Mouse (Mus musculus) right cerebral cortex, postnatal 36 days (tissue): ENCODE measurements around the gene Pla2g10.
"Not testable (repeated sequence)": the region's sequence is repeated elsewhere in the genome, so short reads cannot be mapped to it uniquely, and the experiment has no call there.

Source experiments
- DNase-seq, 2 experiments: peaks; one replicate each; pipeline ENCODE4 v3.0.0; 2022; ENCODE audit warnings: low spot score in 2 of 2, mixed read lengths in 1 of 2

The Pla2g10 gene

GRCm38 (mm10) chr16:13729428-13729827, 1.4 kb downstream of the Pla2g10 start:
- DNase-seq: no peak

GRCm38 (mm10) chr16:13727811-13728335, 2.9 kb downstream of the Pla2g10 start:
- no peak for DNase-seq

- no peak for DNase-seq
Observed at GRCm38 (mm10) chr16:13722937-13723336, 7.8 kb downstream of the Pla2g10 start.

- DNase-seq: no peak
Observed at GRCm38 (mm10) chr16:13716821-13717553, 13.8 kb downstream of the Pla2g10 start.

- DNase-seq: no peak
Observed at GRCm38 (mm10) chr16:13714910-13715309, 15.9 kb downstream of the Pla2g10 start.

GRCm38 (mm10) chr16:13704676-13705075, 26.1 kb downstream of the Pla2g10 start:
- no peak for DNase-seq

- DNase-seq: no peak
Observed at GRCm38 (mm10) chr16:13702184-13702583, 28.6 kb downstream of the Pla2g10 start.

GRCm38 (mm10) chr16:13698998-13699397, 31.8 kb downstream of the Pla2g10 start:
- DNase-seq: no peak

- no peak for DNase-seq
Observed at GRCm38 (mm10) chr16:13678601-13679319, 52.0 kb downstream of the Pla2g10 start.

- DNase-seq: no peak
Observed at GRCm38 (mm10) chr16:13674511-13674910, 56.3 kb downstream of the Pla2g10 start.

GRCm38 (mm10) chr16:13673114-13673513, 57.7 kb downstream of the Pla2g10 start:
- DNase-seq: no peak

- peak in 1 of 2 experiments; percentile 10 for DNase-seq
Observed at GRCm38 (mm10) chr16:13672386-13672898, 58.3 kb downstream of the Pla2g10 start.

- DNase-seq: peak; percentile 87 to 88
Observed at GRCm38 (mm10) chr16:13671685-13672385, 58.9 kb downstream of the Pla2g10 start, which contains the start of the genes Bfar and 3110001I22Rik. Gene Bfar (plus strand): TSS chr16:13671858. Gene 3110001I22Rik (plus strand): TSS chr16:13671929.

GRCm38 (mm10) chr16:13670896-13671295, 59.9 kb downstream of the Pla2g10 start:
- DNase-seq: not testable (repeated sequence)

- DNase-seq: no peak
Observed at GRCm38 (mm10) chr16:13669282-13669681, 61.5 kb downstream of the Pla2g10 start.

- no peak for DNase-seq
Observed at GRCm38 (mm10) chr16:13668402-13669108, 62.2 kb downstream of the Pla2g10 start.

GRCm38 (mm10) chr16:13667878-13668343, 62.9 kb downstream of the Pla2g10 start, which contains the start of gene Parn:
Gene Parn (minus strand): TSS chr16:13668170.
- DNase-seq: peak; percentile 94 to 95
